Mouse (Mus musculus) small intestine, adult 2 months (tissue): Measurements from ENCODE around the gene Phactr1.

ENCODE experiments used
- CTCF ChIP-seq: fragments of 200-500 bp; IDR thresholded peaks from 2 replicates; pipeline ENCODE4 v1.5.1; 2012; ENCODE audit warnings: low read depth, mild to moderate bottlenecking, control low read depth, inconsistent platforms, low read length, moderate library complexity, mixed read lengths; ENCODE audit not compliant: insufficient replicate concordance, insufficient read length; ENCODE audit errors: extremely low read depth
- POLR2A ChIP-seq: fragments of 200-500 bp; IDR thresholded peaks from 2 replicates; pipeline ENCODE4 v1.6.1; 2012; ENCODE audit warnings: low read depth, mild to moderate bottlenecking, control low read depth, inconsistent platforms, low read length, moderate library complexity

DNA sequence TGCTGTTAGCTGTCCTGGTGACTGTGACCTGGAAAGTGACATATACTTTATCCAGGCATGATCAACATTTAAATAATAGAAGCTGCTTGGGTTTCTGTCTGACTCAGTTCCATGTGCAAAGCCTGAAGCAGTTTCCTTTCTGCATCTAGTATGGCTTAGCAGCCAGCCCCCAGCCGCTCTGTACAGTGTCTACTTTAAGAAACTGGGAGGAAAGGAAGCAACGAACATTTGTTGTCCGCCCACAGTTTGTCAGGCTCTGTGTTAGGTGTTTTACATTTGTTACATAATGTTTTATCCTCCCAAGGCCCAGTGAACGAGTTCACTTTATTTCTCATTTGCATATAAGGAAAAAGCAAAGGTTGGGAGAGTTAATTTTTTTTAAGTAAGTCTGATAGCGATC lies 16.2 kb downstream of the Phactr1 start:
- TF ChIP-seq CTCF (no peak), POLR2A (no peak)
